Mouse (Mus musculus) heart, postnatal 14 days (tissue): ENCODE results near the gene Mrps16. TPM values are rescaled to one million over a fixed set of nuclear protein-coding genes. Genes with fewer than 3 reads are reported as not detected.

Experiments used
- DNase-seq, 2 experiments: peaks; one replicate each; pipeline ENCODE4 v3.0.0; 2021 to 2022
- intact Hi-C: fragments of 180-260 bp; cut with DNase I; formaldehyde crosslinking; loops from one replicate; pipeline ENCODE4 v1.15.1; 2025
- total RNA-seq, 2 experiments: library from RNA; stranded (reverse); gene quantifications; 2 replicates each; pipeline ENCODE4 v1.2.3; 2021

Mrps16 gene
- total RNA-seq, 2 experiments from 2014 or later: 64.9 to 68.5 TPM

GRCm38 (mm10) chr14:20377112-20377521, 16.3 kb downstream of the Mrps16 start:
- no peak for DNase-seq

DNA sequence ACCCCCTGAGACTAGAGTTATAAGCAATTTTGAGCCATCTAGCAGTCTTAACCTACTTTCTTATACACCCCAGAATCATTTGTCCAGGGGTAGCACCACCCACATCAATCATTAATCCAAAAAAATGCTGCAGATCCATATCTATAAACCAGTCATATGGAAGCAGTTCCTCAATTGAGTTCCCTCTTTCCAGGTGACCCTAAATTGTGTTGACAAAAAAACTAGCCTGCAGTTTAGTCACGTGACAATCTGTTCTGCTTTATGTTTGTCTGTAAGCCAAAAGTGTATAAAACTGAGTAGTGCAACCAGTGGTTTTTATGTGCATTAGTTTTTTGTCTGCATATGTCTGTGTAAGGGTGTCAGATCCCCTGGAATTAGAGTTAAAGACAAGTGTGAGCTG, 21.6 kb downstream of the Mrps16 start:
- intact Hi-C loops: no loop called here
- DNase-seq: no peak

More at GRCm38 (mm10) chr14:20377112-20377521, 16.3 kb downstream of the Mrps16 start:
- intact Hi-C loops: no loop called here

DNA sequence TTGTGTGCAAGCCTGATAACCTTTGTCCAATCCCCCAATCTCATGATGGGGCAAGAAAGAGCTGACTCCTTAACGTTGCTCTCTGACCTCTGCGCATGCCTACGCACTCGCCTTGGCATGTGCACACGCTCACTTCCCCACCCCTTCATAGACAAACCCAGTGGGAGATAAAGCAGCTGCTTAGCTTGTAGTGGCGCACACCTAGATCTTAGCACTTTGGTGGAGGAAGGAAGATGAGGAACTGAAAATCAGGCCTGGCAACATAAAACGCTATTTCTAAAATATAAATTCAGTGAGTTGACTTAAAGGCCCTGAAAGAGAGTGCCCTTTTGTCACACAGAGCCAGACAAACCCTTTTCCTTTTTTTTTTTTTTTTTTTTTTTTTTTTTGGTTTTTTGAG, 22.6 kb downstream of the Mrps16 start:
- intact Hi-C loops: no loop called here
- DNase-seq: no peak

DNA sequence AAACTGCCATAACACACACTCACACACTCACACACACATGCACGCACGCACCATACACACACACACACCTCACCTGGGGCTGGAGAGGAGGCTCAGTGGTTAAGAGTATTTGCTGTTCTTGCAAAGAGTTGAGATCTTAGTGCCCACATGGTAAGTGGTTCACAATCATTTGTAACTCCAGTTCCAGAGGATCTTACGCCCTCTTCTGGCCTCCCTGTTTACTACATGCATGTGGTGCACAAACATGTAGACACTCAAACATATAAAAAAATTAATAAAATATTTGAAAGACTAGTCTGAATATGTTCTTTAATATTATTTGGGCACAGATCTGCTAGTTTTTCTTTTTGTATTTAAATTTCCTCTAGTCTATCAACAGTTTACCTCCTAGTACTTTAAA, 25.2 kb downstream of the Mrps16 start:
- DNase-seq: no peak
- intact Hi-C loops: no loop called here

DNA sequence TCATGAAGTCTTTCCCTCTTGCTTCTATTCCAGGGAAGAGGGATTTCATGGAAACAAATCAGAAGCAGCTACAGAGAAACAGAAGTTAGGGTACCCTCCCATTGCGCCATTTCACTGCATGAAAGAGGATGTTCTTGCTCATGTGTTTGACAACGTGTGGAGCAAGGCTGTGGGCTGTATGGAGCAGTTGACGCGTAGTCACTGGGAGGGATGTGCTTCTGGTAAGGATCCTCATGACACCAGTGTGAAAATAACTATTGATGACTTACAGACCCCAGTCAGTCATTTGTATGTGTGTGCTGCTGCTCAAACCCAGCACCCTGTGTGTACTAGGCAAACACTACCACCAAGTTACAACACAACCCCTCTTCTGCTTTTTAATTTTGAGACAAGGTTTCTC, 30.2 kb downstream of the Mrps16 start:
- intact Hi-C loops: no loop called here
- DNase-seq: no peak

- DNase-seq: peak; percentile 90 to 95
- intact Hi-C loops: loop anchor here (2.0 kb wide), 1 partner anchor 43 kb away; no protein-coding TSS in a partner anchor
Measured at GRCm38 (mm10) chr14:20347991-20348541, 45.4 kb downstream of the Mrps16 start, which contains the start of the genes Ecd and Fam149b. Gene Ecd, minus strand, starts transcription at chr14:20348121. Gene Fam149b, plus strand, starts transcription at chr14:20348162.

DNA sequence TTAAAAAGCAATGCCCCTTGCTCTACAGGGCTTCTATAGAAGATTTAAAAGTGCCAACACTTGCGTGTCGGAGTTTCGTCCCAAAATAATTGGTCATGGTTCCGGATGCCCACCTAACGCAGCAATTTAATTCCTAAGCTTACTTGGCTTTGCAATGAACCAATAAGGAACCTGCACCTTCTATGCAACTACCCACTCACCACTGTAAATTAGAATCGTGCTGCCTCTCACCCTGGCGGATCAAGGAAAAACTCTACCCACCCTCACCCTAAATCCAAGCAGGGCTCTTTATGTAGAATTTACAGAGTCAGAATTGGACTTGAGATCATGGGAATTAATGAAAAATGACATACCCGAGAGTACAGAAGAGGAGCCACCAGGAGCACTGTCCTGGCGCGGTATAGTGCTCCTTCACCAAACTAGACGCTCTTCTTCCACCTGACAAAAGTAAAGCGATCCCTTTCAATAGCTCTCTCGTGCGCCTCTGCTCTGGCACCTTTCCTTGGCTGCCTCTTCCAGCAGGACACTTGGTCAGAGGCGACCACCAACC, 45.9 kb downstream of the Mrps16 start:
- no peak for DNase-seq
- intact Hi-C loops: no loop called here

DNA sequence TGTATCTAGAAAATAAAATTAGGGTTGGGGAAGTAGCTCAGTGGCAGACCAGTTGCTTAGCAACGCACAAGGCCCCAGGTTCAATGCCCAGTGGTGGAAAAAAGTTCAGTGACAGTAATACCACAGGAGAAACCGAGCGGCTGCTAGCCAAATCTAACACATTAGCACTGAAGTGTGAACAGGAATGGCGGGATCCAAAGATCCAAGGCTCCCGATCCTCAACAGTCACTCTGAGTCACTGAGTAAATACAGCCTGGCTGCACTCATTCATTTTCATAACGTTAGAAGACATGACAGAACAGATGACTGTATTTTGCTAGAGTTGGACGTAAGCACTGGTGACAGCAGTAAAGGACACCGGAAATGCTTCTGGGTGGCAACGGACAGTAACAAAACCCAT, 47.5 kb downstream of the Mrps16 start:
- intact Hi-C loops: no loop called here
- no peak for DNase-seq

- DNase-seq: no peak
- intact Hi-C loops: no loop called here
Measured at GRCm38 (mm10) chr14:20340866-20341265, 52.6 kb downstream of the Mrps16 start.

GRCm38 (mm10) chr14:20340149-20340548, 53.3 kb downstream of the Mrps16 start:
- peak; percentile 33 to 42 for DNase-seq
- intact Hi-C loops: no loop called here

DNA sequence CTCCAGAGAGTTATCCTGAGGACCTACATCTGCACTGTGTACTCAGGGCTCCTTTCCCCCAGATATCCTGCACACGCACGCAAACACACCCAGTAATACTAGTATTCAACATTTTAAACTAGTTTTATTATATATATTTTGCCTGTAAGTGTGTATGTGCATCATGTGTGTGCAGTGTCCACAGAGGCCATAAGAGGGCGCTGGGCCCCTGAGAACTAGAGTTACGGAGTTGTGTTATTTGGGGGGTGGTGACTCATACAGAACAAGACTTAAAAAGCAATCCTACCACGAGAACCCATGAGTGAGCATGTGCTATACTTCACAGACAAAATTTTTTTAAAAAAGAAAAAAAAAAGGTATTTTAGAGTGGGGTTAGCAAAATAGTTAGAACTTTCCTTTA, 54.0 kb downstream of the Mrps16 start:
- no peak for DNase-seq
- intact Hi-C loops: no loop called here

Other genes starting within 250 kb of the Mrps16 start
- under 1 TPM; 0.88 to 0.98 TPM for gene Kcnk5, start 211.8 kb downstream of the Mrps16 start, total RNA-seq
- not detected for gene Kcnk16, start 124.4 kb downstream of the Mrps16 start, total RNA-seq
- gene Nudt13, start 98.9 kb downstream of the Mrps16 start, total RNA-seq: 10 to 100 TPM; 25.7 to 35.1 TPM
- 10 to 100 TPM; 25.1 to 32.2 TPM for gene Ecd, start 45.5 kb downstream of the Mrps16 start, total RNA-seq
- 10 to 100 TPM; 32.1 to 34.7 TPM for gene Fam149b, start 45.5 kb downstream of the Mrps16 start, total RNA-seq
- 10 to 100 TPM; 12.2 to 15.2 TPM for gene Dnajc9, start 4.7 kb downstream of the Mrps16 start, total RNA-seq
- under 1 TPM; 0.12 to 0.27 TPM for gene Cfap70, start 58.6 kb upstream of the Mrps16 start, total RNA-seq
- 10 to 100 TPM; 50.0 to 61.0 TPM for gene Anxa7, start 86.5 kb upstream of the Mrps16 start, total RNA-seq
- 1 to 10 TPM in 1 of 2 experiments, under 1 TPM in 1; 0.88 to 1.1 TPM for gene Mss51, start 103.3 kb upstream of the Mrps16 start, total RNA-seq
- gene Ppp3cb, start 152.9 kb upstream of the Mrps16 start, total RNA-seq: 10 to 100 TPM; 64.2 to 64.6 TPM
- gene Usp54, start 247.4 kb upstream of the Mrps16 start, total RNA-seq: 10 to 100 TPM; 12.6 to 16.6 TPM